Mouse (Mus musculus): ENCODE results near the gene Fam205c.

- TF ChIP-seq CTCF (IDR thresholded peaks at IDR 0.05; ENCODE audit: borderline replicate concordance, control insufficient read depth, extremely low read depth, insufficient read depth, low read length, poor library complexity) (no peak), POLR2A (IDR thresholded peaks at IDR 0.05; ENCODE audit: control insufficient read depth, extremely low read depth, insufficient read depth, low read length, poor library complexity) (no peak)
Measured at GRCm38 (mm10) chr4:42879829-42880676, 6.0 kb upstream of the Fam205c start.

Data from thymus, adult 2 months (tissue).